Mouse (Mus musculus): ENCODE results near the gene Cib4. TPM values are rescaled to one million over a fixed set of nuclear protein-coding genes. Genes with fewer than 3 reads are reported as not detected.

Cib4 gene
- not detected in 2 replicates for polyA plus RNA-seq (2015; fragmentation: Nextera tagmentation; extraction: Ambion mirVana)

GRCm38 (mm10) chr5:30545698-30546097, at the start of gene Cib4:
TSS of gene Cib4 (minus strand) at chr5:30545836.
- Histone ChIP-seq H3K27ac (no peak within 1 kb of the TSS), H3K4me3 (no peak within 1 kb of the TSS), H3K9me3 (no peaks in the 10 kb centered on the region), H3K9ac (no peak within 1 kb of the TSS), H3K27me3 (replicated peaks) (no peaks in the 10 kb centered on the region), H3K4me2 (no peak within 1 kb of the TSS), H3K4me1 (no peaks in the 10 kb centered on the region), H3K36me3 (replicated peaks) (no peaks in the 10 kb centered on the region)
- 41% methylated on average over 2 of the region's 2 CpGs for WGBS
- no peak for ATAC-seq (replicated peaks)

GRCm38 (mm10) chr5:30594953-30595560, 49.4 kb upstream of the Cib4 start:
- H3K27ac ChIP-seq: no peak overlapping the region
- WGBS: 31% methylated on average over 6 of the region's 6 CpGs
- no peaks in the 10 kb centered on the region for H3K36me3 ChIP-seq (replicated peaks)
- ATAC-seq (replicated peaks): no peak
- no peak overlapping the region for H3K4me3 ChIP-seq
- H3K9me3 ChIP-seq: no peaks in the 10 kb centered on the region
- H3K9ac ChIP-seq: no peak overlapping the region
- peaks cover 15% of the 10 kb centered on the region; the same call in 1 of the 2 replicates for H3K4me1 ChIP-seq
- no peak overlapping the region for H3K4me2 ChIP-seq
- peaks cover 1% of the 10 kb centered on the region; the same call in 1 of the 2 replicates for H3K27me3 ChIP-seq (replicated peaks)

- no peaks in the 10 kb centered on the region for H3K9me3 ChIP-seq
- peaks cover 25% of the 10 kb centered on the region for H3K4me1 ChIP-seq
- no peak overlapping the region for H3K27ac ChIP-seq
- no peak overlapping the region for H3K9ac ChIP-seq
- ATAC-seq (replicated peaks): no peak
- H3K4me3 ChIP-seq: no peak overlapping the region
- 41% methylated on average over 10 of the region's 10 CpGs for WGBS
- no peak overlapping the region for H3K4me2 ChIP-seq
- H3K27me3 ChIP-seq (replicated peaks): peaks cover 9% of the 10 kb centered on the region; the same call in 1 of the 2 replicates
- H3K36me3 ChIP-seq (replicated peaks): no peaks in the 10 kb centered on the region
Observed at GRCm38 (mm10) chr5:30593811-30594504, 48.3 kb upstream of the Cib4 start.

- Histone ChIP-seq H3K4me1 (peaks cover 30% of the 10 kb centered on the region), H3K4me2 (no peak overlapping the region), H3K27ac (no peak overlapping the region), H3K36me3 (replicated peaks) (no peaks in the 10 kb centered on the region), H3K9ac (no peak overlapping the region), H3K27me3 (replicated peaks) (peaks cover 9% of the 10 kb centered on the region; the same call in 1 of the 2 replicates), H3K4me3 (no peak overlapping the region), H3K9me3 (no peaks in the 10 kb centered on the region)
- ATAC-seq (replicated peaks): no peak
- WGBS: 84% methylated on average over 11 of the region's 11 CpGs
Observed at GRCm38 (mm10) chr5:30593360-30593759, 47.7 kb upstream of the Cib4 start.

- Histone ChIP-seq H3K9me3 (no peaks in the 10 kb centered on the region), H3K9ac (no peak overlapping the region), H3K27ac (no peak overlapping the region), H3K27me3 (replicated peaks) (peaks cover 9% of the 10 kb centered on the region; the same call in 1 of the 2 replicates), H3K4me1 (peaks cover 31% of the 10 kb centered on the region), H3K4me3 (no peak overlapping the region), H3K4me2 (no peak overlapping the region), H3K36me3 (replicated peaks) (no peaks in the 10 kb centered on the region)
- ATAC-seq (replicated peaks): no peak
- 83% methylated on average over 11 of the region's 11 CpGs for WGBS
Observed at GRCm38 (mm10) chr5:30592279-30592980, 46.8 kb upstream of the Cib4 start.

- 70% methylated on average over 8 of the region's 8 CpGs for WGBS
Observed at GRCm38 (mm10) chr5:30591786-30592185, 46.1 kb upstream of the Cib4 start.

GRCm38 (mm10) chr5:30591205-30591731, 45.6 kb upstream of the Cib4 start:
- H3K27ac ChIP-seq: no peak overlapping the region
- H3K36me3 ChIP-seq (replicated peaks): no peaks in the 10 kb centered on the region
- peaks cover 33% of the 10 kb centered on the region for H3K4me1 ChIP-seq
- no peaks in the 10 kb centered on the region for H3K9me3 ChIP-seq
- no peak overlapping the region for H3K9ac ChIP-seq
- no peak overlapping the region for H3K4me2 ChIP-seq
- H3K4me3 ChIP-seq: no peak overlapping the region
- peaks cover 14% of the 10 kb centered on the region; the same call in 1 of the 2 replicates for H3K27me3 ChIP-seq (replicated peaks)
- 48% methylated on average over 5 of the region's 5 CpGs for WGBS
- ATAC-seq (replicated peaks): no peak

More at GRCm38 (mm10) chr5:30591786-30592185, 46.1 kb upstream of the Cib4 start:
- ATAC-seq (replicated peaks): no peak
- Histone ChIP-seq H3K27ac (no peak overlapping the region), H3K4me2 (no peak overlapping the region), H3K4me1 (peaks cover 33% of the 10 kb centered on the region), H3K27me3 (replicated peaks) (peaks cover 10% of the 10 kb centered on the region; the same call in 1 of the 2 replicates), H3K4me3 (no peak overlapping the region), H3K9ac (no peak overlapping the region), H3K36me3 (replicated peaks) (no peaks in the 10 kb centered on the region), H3K9me3 (no peaks in the 10 kb centered on the region)

GRCm38 (mm10) chr5:30590231-30590630, 44.6 kb upstream of the Cib4 start:
- WGBS: 81% methylated on average over 5 of the region's 5 CpGs
- H3K9me3 ChIP-seq: no peaks in the 10 kb centered on the region
- H3K27ac ChIP-seq: no peak overlapping the region
- H3K4me2 ChIP-seq: no peak overlapping the region
- peaks cover 17% of the 10 kb centered on the region; the same call in 1 of the 2 replicates for H3K27me3 ChIP-seq (replicated peaks)
- H3K4me1 ChIP-seq: peaks cover 33% of the 10 kb centered on the region
- no peak for ATAC-seq (replicated peaks)
- no peak overlapping the region for H3K4me3 ChIP-seq
- no peaks in the 10 kb centered on the region for H3K36me3 ChIP-seq (replicated peaks)
- H3K9ac ChIP-seq: no peak overlapping the region

GRCm38 (mm10) chr5:30589546-30589945, 43.9 kb upstream of the Cib4 start:
- H3K4me3 ChIP-seq: peak overlapping the region; percentile 63
- H3K9ac ChIP-seq: no peak overlapping the region
- H3K27me3 ChIP-seq (replicated peaks): peaks cover 22% of the 10 kb centered on the region; the same call in 1 of the 2 replicates

GRCm38 (mm10) chr5:30589069-30589468, 43.4 kb upstream of the Cib4 start:
- H3K9me3 ChIP-seq: no peaks in the 10 kb centered on the region
- peaks cover 31% of the 10 kb centered on the region for H3K4me1 ChIP-seq
- WGBS: 40% methylated on average over 4 of the region's 4 CpGs
- no peaks in the 10 kb centered on the region for H3K36me3 ChIP-seq (replicated peaks)
- peak overlapping the region; percentile 96 for H3K4me2 ChIP-seq
- H3K4me3 ChIP-seq: peak overlapping the region; percentile 63
- peaks cover 25% of the 10 kb centered on the region; the same call in 1 of the 2 replicates for H3K27me3 ChIP-seq (replicated peaks)
- no peak for ATAC-seq (replicated peaks)
- no peak overlapping the region for H3K27ac ChIP-seq
- H3K9ac ChIP-seq: peak overlapping the region; percentile 78

More at GRCm38 (mm10) chr5:30589546-30589945, 43.9 kb upstream of the Cib4 start:
- ATAC-seq (replicated peaks): no peak
- WGBS: 71% methylated on average over 3 of the region's 3 CpGs
- peak overlapping the region; percentile 96 for H3K4me2 ChIP-seq
- no peak overlapping the region for H3K27ac ChIP-seq
- H3K36me3 ChIP-seq (replicated peaks): no peaks in the 10 kb centered on the region
- H3K9me3 ChIP-seq: no peaks in the 10 kb centered on the region
- H3K4me1 ChIP-seq: peaks cover 33% of the 10 kb centered on the region

- Histone ChIP-seq H3K9ac (peak overlapping the region; percentile 78), H3K27ac (peak overlapping the region; percentile 85), H3K36me3 (replicated peaks) (no peaks in the 10 kb centered on the region), H3K4me2 (peak overlapping the region; percentile 96), H3K27me3 (replicated peaks) (peaks cover 25% of the 10 kb centered on the region; the same call in 1 of the 2 replicates), H3K4me1 (peaks cover 25% of the 10 kb centered on the region), H3K9me3 (no peaks in the 10 kb centered on the region), H3K4me3 (peak overlapping the region; percentile 63)
- ATAC-seq (replicated peaks): peak; percentile 77
- under 1% methylated on average over 70 of the region's 70 CpGs for WGBS
Observed at GRCm38 (mm10) chr5:30588301-30588968, 42.8 kb upstream of the Cib4 start.
